Mouse (Mus musculus): Measurements from ENCODE around the gene Plin3. TPM values are rescaled to one million over a fixed set of nuclear protein-coding genes. Genes with fewer than 3 reads are reported as not detected.

Gene Plin3
- polyA plus RNA-seq, 2 experiments, result 9.2 to 24.2 TPM

- peak overlapping the region; percentile 88 for H3K4me2 ChIP-seq (ENCODE audit: low read depth)
- no peaks in the 10 kb centered on the region for H3K9me3 ChIP-seq (ENCODE audit: control insufficient read depth, low read length)
- TF ChIP-seq EP300 (IDR thresholded peaks at IDR 0.05; ENCODE audit: low read depth) (no peak), CTCF (IDR thresholded peaks at IDR 0.05; ENCODE audit: low read depth) (no peak)
- no peak overlapping the region for H3K27ac ChIP-seq
- no peak for ATAC-seq (ENCODE audit: insufficient read depth)
- no peak for DNase-seq (ENCODE audit: low read depth in 3 of 3, low spot score in 3 of 3)
- WGBS (ENCODE audit: insufficient replicate concordance), result 49% methylated on average over 9 of the region's 9 CpGs
- H3K4me3 ChIP-seq (ENCODE audit: insufficient read depth in 1 of 2, low read depth in 2 of 2, low read length in 2 of 2), result peak overlapping the region; percentile 80 to 88
- no peaks in the 10 kb centered on the region for H3K27me3 ChIP-seq (ENCODE audit: control insufficient read depth, insufficient read depth, low read length)
- H3K4me1 ChIP-seq (replicated peaks; ENCODE audit: control insufficient read depth in 2 of 2, insufficient read depth in 2 of 2, low read length in 1 of 2), result peaks cover 16 to 26% of the 10 kb centered on the region in 2 experiments
- H3K9ac ChIP-seq (replicated peaks), result peak overlapping the region; percentile 63
- peaks cover 54% of the 10 kb centered on the region for H3K36me3 ChIP-seq (replicated peaks; ENCODE audit: control insufficient read depth, insufficient read depth, low read depth)
Observed at GRCm38 (mm10) chr17:56305156-56305555, 12.5 kb upstream of the Plin3 start.

DNA sequence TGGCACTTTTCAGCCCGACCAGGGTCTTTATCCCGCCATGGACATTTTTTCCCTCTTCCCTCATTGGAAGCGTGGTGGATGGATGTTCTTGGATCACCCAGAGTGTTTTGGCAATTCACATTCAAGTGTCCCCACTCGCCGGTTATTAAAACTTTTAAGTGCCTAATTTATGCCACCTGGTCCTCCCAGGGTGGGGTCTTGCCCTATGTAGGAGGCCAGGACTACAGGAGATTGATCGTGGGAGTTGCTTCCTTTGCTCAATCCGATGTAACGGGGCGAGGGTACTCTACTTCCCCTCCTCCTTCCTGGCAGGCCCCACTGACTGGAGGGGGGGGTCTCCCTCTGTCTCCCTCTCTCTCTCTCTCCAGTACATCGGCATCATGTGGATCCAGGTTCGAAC is 12.0 kb upstream of the Plin3 start:
- H3K4me1 ChIP-seq (replicated peaks; ENCODE audit: control insufficient read depth in 2 of 2, insufficient read depth in 2 of 2, low read length in 1 of 2), result peaks cover 16 to 26% of the 10 kb centered on the region in 2 experiments
- H3K27ac ChIP-seq, result peak overlapping the region; percentile 3
- H3K36me3 ChIP-seq (replicated peaks; ENCODE audit: control insufficient read depth, insufficient read depth, low read depth), result peaks cover 50% of the 10 kb centered on the region
- peak overlapping the region; percentile 80 to 88 for H3K4me3 ChIP-seq (ENCODE audit: insufficient read depth in 1 of 2, low read depth in 2 of 2, low read length in 2 of 2)
- H3K27me3 ChIP-seq (ENCODE audit: control insufficient read depth, insufficient read depth, low read length), result no peaks in the 10 kb centered on the region
- H3K4me2 ChIP-seq (ENCODE audit: low read depth), result peak overlapping the region; percentile 88
- peak overlapping the region; percentile 63 for H3K9ac ChIP-seq (replicated peaks)
- no peak for TF ChIP-seq CTCF (IDR thresholded peaks at IDR 0.05; ENCODE audit: low read depth)
- TF ChIP-seq EP300 (IDR thresholded peaks at IDR 0.05; ENCODE audit: low read depth), result no peak
- 18% methylated on average over 11 of the region's 11 CpGs for WGBS (ENCODE audit: insufficient replicate concordance)
- ATAC-seq (ENCODE audit: insufficient read depth) (no peak), DNase-seq (ENCODE audit: low read depth in 3 of 3, low spot score in 3 of 3) (no peak)
- no peaks in the 10 kb centered on the region for H3K9me3 ChIP-seq (ENCODE audit: control insufficient read depth, low read length)

DNA sequence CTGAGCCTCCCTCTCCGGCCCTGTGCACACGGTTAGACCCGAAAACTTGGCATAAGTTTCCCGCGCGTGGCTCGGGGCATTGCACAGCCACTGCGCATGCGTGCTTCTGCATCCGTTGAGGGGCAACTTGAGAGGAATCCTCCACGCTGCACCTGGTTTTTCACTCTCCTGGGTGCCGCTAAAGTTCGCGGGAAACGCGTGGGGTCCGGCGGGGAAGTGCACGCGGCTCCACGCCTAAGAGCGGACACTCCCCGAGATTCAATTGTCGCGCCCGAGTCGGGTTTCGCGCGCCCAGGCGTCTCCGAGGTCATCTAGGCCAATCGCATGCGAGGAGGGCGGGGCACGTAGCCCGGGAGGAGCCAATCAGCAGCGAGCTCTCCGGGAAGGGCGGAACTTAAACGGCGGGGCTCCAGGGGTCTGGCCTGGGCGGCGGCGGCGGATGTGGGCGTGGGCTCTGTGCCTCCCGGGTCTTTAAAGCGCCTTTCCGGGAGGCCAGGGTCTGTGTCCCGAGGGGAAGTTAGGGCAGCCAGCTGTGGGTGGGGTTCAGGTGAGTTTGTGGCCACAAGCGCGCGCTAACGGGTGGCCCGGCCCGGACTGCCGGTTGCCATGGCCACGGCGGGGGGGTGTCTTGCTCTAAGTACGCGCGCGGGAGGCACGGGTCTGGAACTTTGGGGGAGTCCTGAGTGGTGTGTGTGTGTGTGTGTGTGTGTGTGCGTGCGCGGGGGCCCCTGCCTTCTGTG is 11.3 kb upstream of the Plin3 start:
- ATAC-seq (ENCODE audit: insufficient read depth), result peak; percentile 84
- H3K4me1 ChIP-seq (replicated peaks; ENCODE audit: control insufficient read depth in 2 of 2, insufficient read depth in 2 of 2, low read length in 1 of 2), result peaks cover 16 to 26% of the 10 kb centered on the region in 2 experiments
- WGBS (ENCODE audit: insufficient replicate concordance), result under 1% methylated on average over 68 of the region's 68 CpGs
- H3K4me3 ChIP-seq (ENCODE audit: insufficient read depth in 1 of 2, low read depth in 2 of 2, low read length in 2 of 2), result peak overlapping the region; percentile 80 to 88
- H3K27ac ChIP-seq, result peak overlapping the region; percentile 93
- TF ChIP-seq CTCF (IDR thresholded peaks at IDR 0.05; ENCODE audit: low read depth), result no peak
- no peak for TF ChIP-seq EP300 (IDR thresholded peaks at IDR 0.05; ENCODE audit: low read depth)
- H3K9me3 ChIP-seq (ENCODE audit: control insufficient read depth, low read length), result no peaks in the 10 kb centered on the region
- H3K4me2 ChIP-seq (ENCODE audit: low read depth), result peak overlapping the region; percentile 88
- H3K9ac ChIP-seq (replicated peaks), result peak overlapping the region; percentile 88
- no peaks in the 10 kb centered on the region for H3K27me3 ChIP-seq (ENCODE audit: control insufficient read depth, insufficient read depth, low read length)
- H3K36me3 ChIP-seq (replicated peaks; ENCODE audit: control insufficient read depth, insufficient read depth, low read depth), result peaks cover 43% of the 10 kb centered on the region
- DNase-seq (ENCODE audit: low read depth in 3 of 3, low spot score in 3 of 3), result peak; percentile 95

DNA sequence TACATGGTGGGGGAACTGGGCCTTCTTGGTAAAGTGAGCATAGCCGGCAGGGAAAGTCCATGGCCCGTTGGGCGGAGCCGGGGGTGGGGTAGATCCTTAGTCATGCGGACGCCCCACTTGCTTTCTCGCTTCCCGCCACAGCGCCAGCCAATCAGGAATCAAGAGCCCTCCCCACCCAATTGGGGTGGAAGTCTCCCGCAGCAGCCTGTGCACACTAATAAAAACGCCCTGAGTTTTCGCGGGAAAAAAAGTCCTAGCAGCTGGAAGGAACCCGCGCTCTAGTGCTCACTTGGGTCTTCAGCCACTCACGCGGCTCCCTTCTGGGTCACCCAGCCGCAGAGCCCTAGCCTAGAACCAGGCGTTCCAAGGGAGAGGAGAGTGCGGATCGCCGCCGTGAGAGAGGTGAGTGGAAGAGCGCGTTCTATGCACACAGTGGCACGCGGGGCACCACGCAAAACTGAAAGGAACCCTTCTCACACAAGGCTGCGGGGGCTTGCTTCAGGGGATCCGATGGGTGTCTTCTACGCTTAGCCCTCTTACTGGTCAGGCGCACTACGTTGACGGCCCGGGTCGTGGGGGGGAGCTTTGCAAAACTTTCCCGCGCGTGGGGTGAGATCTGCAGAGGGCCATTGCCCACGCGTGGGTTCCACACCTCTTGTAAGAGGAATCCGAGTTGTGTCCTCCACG is 10.6 kb upstream of the Plin3 start, which contains the start of gene Uhrf1:
Uhrf1 (plus strand) TSS at position 162 of the 687 bp plus-strand sequence.
- peak within 1 kb of the TSS; percentile 88 for H3K9ac ChIP-seq (replicated peaks)
- H3K4me1 ChIP-seq (replicated peaks; ENCODE audit: control insufficient read depth in 2 of 2, insufficient read depth in 2 of 2, low read length in 1 of 2), result peaks cover 16 to 26% of the 10 kb centered on the region in 2 experiments
- TF ChIP-seq CTCF (IDR thresholded peaks at IDR 0.05; ENCODE audit: low read depth) (no peak), EP300 (IDR thresholded peaks at IDR 0.05; ENCODE audit: low read depth) (no peak; the same call in 1 of the 2 replicates)
- peak within 1 kb of the TSS; percentile 88 for H3K4me2 ChIP-seq (ENCODE audit: low read depth)
- no peaks in the 10 kb centered on the region for H3K9me3 ChIP-seq (ENCODE audit: control insufficient read depth, low read length)
- H3K36me3 ChIP-seq (replicated peaks; ENCODE audit: control insufficient read depth, insufficient read depth, low read depth), result peaks cover 36% of the 10 kb centered on the region
- ATAC-seq (ENCODE audit: insufficient read depth) (peak; percentile 85), DNase-seq (ENCODE audit: low read depth in 3 of 3, low spot score in 3 of 3) (peak; percentile 96 to 97 (median 96))
- no peaks in the 10 kb centered on the region for H3K27me3 ChIP-seq (ENCODE audit: control insufficient read depth, insufficient read depth, low read length)
- H3K4me3 ChIP-seq (ENCODE audit: insufficient read depth in 1 of 2, low read depth in 2 of 2, low read length in 2 of 2), result peak within 1 kb of the TSS; percentile 80 to 88
- peak within 1 kb of the TSS; percentile 93 for H3K27ac ChIP-seq
- WGBS (ENCODE audit: insufficient replicate concordance), result under 1% methylated on average over 43 of the region's 43 CpGs
